Mouse (Mus musculus): ENCODE measurements around the gene Ccdc137. TPM values are rescaled to one million over a fixed set of nuclear protein-coding genes. Genes with fewer than 3 reads are reported as not detected.
"Not testable (repeated sequence)": the region's sequence is repeated elsewhere in the genome, so short reads cannot be mapped to it uniquely, and the experiment has no call there.

The Ccdc137 gene
- 27.1 and 31.3 TPM in 2 replicates for polyA plus RNA-seq (2015; fragmentation: Nextera tagmentation; extraction: Ambion mirVana)

DNA sequence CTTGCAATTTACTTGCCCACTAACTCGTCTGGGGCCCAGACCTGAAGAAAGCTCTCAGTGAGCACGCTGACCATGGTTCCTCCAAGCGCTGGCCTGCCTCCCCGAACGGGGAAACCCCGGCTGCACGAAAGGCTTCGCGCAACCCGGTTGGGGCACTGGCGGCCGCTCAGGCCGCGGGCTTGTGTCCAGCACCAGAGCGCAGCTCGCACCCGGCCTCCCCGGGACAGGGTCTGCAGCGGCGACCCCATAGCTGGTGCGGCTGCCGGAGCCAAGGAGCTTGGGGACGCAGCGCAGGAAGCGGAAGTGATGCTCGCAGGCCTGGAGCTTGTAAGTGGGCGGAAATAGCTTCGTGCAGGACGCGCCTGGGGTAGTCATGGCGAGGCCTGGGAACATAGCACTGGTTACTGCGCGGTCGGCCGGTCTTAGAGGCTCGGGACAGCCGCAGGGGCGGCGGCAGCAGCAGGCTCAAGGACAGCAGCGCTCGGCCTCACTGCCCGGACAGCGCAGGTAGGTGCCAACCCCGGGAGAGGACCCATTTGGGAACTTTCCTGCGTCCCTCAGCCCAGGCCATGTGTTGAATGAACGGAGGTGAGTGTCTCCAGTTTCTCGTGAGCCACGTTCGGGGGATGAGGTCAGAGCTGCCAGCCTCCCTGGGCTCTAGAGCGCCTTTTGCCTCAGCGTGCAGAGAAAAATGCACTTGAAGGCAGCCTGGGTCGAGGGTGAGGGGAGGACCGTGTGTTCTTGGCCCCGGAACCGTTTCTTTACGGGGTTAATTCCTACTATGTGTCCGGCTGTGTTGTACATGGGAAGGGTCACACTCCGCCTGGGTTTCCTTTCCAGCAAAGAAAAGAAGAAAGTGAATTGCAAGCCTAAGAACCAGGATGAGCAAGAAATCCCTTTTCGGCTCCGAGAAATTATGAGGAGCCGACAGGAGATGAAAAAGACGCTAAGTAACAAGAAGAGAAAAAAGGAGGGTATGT, at the start of gene Ccdc137, which contains the start of gene Oxld1:
Gene Ccdc137 (plus strand): TSS at position 344 of the 980 bp plus-strand sequence.
Gene Oxld1 (minus strand): TSS at position 297 of the 980 bp plus-strand sequence.
- peak; percentile 95 for ATAC-seq
- H3K36me3 ChIP-seq (ENCODE audit: control insufficient read depth, insufficient read depth, low read length): no peaks in the 10 kb centered on the region; the same call in 1 of the 2 replicates
- no peaks in the 10 kb centered on the region for H3K27me3 ChIP-seq (replicated peaks; ENCODE audit: control insufficient read depth, insufficient read depth, low read length)
- peak within 1 kb of the TSS; percentile 93 for H3K4me3 ChIP-seq (ENCODE audit: low read length)
- no peaks in the 10 kb centered on the region for H3K9me3 ChIP-seq (ENCODE audit: control insufficient read depth, low read length)
- H3K4me2 ChIP-seq (ENCODE audit: low read depth, low read length): peak within 1 kb of the TSS; percentile 79
- peaks cover 15% of the 10 kb centered on the region for H3K4me1 ChIP-seq (ENCODE audit: control insufficient read depth, insufficient read depth, low read length)
- WGBS: 4% methylated on average over 62 of the region's 62 CpGs
- H3K9ac ChIP-seq (ENCODE audit: low read depth, low read length): peak within 1 kb of the TSS; percentile 99
- H3K27ac ChIP-seq (ENCODE audit: low read length): peak within 1 kb of the TSS; percentile 89

DNA sequence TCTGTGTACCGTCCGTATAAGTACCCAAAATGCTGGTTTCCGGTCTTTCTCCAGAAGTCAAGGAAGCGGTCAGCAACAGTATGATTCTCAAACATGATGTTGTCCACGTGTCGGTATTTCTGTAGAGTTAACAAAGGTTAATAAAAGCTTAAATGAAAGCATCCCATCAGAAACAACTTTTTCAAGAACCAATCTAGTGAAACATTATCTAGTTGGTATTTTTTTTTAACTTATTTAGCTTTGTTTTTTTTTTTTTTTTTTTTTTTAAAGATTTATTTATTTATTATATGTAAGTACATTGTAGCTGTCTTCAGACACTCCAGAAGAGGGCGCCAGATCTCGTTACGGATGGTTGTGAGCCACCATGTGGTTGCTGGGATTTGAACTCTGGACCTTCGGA, 44.3 kb upstream of the Ccdc137 start:
- H3K9ac ChIP-seq (ENCODE audit: low read depth, low read length); H3K9me3 ChIP-seq (ENCODE audit: control insufficient read depth, low read length); H3K27me3 ChIP-seq (replicated peaks; ENCODE audit: control insufficient read depth, insufficient read depth, low read length); H3K27ac ChIP-seq (ENCODE audit: low read length); H3K4me3 ChIP-seq (ENCODE audit: low read length); H3K4me2 ChIP-seq (ENCODE audit: low read depth, low read length); ATAC-seq; H3K4me1 ChIP-seq (ENCODE audit: control insufficient read depth, insufficient read depth, low read length): not testable (repeated sequence)
- 90% methylated on average over 7 of the region's 10 CpGs for WGBS
- peaks cover 12% of the 10 kb centered on the region for H3K36me3 ChIP-seq (ENCODE audit: control insufficient read depth, insufficient read depth, low read length)

GRCm38 (mm10) chr11:120417852-120418251, 40.1 kb upstream of the Ccdc137 start:
- Histone ChIP-seq H3K27me3 (replicated peaks; ENCODE audit: control insufficient read depth, insufficient read depth, low read length) (no peaks in the 10 kb centered on the region), H3K9me3 (ENCODE audit: control insufficient read depth, low read length) (no peaks in the 10 kb centered on the region), H3K27ac (ENCODE audit: low read length) (no peak overlapping the region), H3K9ac (ENCODE audit: low read depth, low read length) (no peak overlapping the region), H3K4me2 (ENCODE audit: low read depth, low read length) (no peak overlapping the region), H3K4me3 (ENCODE audit: low read length) (no peak overlapping the region), H3K4me1 (ENCODE audit: control insufficient read depth, insufficient read depth, low read length) (no peaks in the 10 kb centered on the region), H3K36me3 (ENCODE audit: control insufficient read depth, insufficient read depth, low read length) (peaks cover 20% of the 10 kb centered on the region)
- no peak for ATAC-seq
- 89% methylated on average over 7 of the region's 7 CpGs for WGBS

DNA sequence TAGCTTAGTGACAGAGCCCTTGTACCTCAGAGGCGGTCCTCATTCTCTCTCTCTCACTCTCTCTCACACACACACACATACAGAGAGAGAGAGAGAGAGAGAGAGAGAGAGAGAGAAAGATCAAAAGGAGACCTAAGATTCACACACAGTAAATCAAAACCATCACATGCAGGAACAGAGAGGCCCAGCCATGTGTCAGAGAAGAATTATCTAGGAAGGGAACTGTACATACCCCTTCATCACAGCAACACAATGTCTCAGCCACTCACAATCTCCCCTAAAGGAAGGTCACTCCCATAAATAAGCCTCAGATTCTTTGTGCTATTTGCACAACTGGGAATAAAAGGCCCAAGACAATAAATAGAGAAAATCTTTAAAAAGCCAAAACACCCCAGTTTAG, 39.3 kb upstream of the Ccdc137 start:
- Histone ChIP-seq H3K4me1 (ENCODE audit: control insufficient read depth, insufficient read depth, low read length) (no peaks in the 10 kb centered on the region), H3K4me3 (ENCODE audit: low read length) (no peak overlapping the region), H3K9me3 (ENCODE audit: control insufficient read depth, low read length) (no peaks in the 10 kb centered on the region), H3K9ac (ENCODE audit: low read depth, low read length) (no peak overlapping the region), H3K27me3 (replicated peaks; ENCODE audit: control insufficient read depth, insufficient read depth, low read length) (no peaks in the 10 kb centered on the region), H3K36me3 (ENCODE audit: control insufficient read depth, insufficient read depth, low read length) (peaks cover 17% of the 10 kb centered on the region), H3K4me2 (ENCODE audit: low read depth, low read length) (no peak overlapping the region), H3K27ac (ENCODE audit: low read length) (no peak overlapping the region)
- 95% methylated on average over 1 of the region's 1 CpGs for WGBS
- ATAC-seq: no peak

DNA sequence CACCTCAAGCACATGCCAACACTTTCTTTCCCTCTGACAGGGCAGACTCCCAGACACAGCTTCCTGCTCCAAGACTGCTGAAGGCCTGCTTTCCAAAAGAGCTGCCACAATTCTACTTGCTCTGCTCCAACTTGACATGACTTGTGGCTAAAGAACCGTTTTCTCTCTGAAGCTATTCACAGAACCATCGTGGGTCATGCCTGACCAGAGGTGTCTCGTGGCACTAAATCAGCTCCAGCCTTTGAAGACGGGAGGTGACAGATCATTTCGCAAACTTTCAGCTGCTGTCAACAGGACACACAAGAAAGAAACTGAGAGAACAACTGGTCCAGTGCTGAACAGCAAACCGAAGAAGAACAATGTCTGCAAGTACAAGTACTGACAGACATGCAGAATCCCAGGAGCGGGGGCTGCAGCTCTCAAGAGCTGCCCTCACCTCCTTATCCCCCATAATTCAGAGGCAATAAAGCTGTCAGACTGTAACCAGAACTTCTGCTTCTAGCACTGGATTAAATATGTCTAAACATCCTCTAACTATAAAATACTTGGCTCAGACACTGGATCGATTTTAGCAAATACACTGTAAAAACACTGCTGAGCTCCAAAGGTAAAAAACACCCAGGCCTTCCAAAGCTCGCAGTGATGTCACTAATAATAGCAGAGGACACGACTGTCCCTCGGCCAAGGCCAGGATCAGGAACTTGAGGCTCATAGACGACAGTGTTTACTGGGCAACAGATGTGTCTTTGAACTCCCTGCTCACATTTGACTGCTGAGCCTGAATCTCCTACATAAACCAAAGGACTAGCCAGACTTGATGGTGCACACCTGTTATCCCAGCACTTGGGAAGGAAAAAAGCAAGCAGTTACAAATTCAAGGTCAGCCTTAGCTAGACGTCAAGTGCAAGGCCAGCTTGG, 35.0 kb upstream of the Ccdc137 start:
- H3K9me3 ChIP-seq (ENCODE audit: control insufficient read depth, low read length): no peaks in the 10 kb centered on the region
- H3K27ac ChIP-seq (ENCODE audit: low read length): 0 out of 2 replicates have a peak overlapping the region, but pooled peaks have one; percentile 2
- no peaks in the 10 kb centered on the region for H3K27me3 ChIP-seq (replicated peaks; ENCODE audit: control insufficient read depth, insufficient read depth, low read length)
- 45% methylated on average over 13 of the region's 13 CpGs for WGBS
- no peak overlapping the region for H3K9ac ChIP-seq (ENCODE audit: low read depth, low read length)
- peaks cover 14% of the 10 kb centered on the region for H3K36me3 ChIP-seq (ENCODE audit: control insufficient read depth, insufficient read depth, low read length)
- H3K4me2 ChIP-seq (ENCODE audit: low read depth, low read length): no peak overlapping the region
- H3K4me1 ChIP-seq (ENCODE audit: control insufficient read depth, insufficient read depth, low read length): no peaks in the 10 kb centered on the region
- ATAC-seq: peak; percentile 36; the same call in 1 of the 2 replicates
- H3K4me3 ChIP-seq (ENCODE audit: low read length): no peak overlapping the region

GRCm38 (mm10) chr11:120423569-120424295, 34.2 kb upstream of the Ccdc137 start:
- peaks cover 13% of the 10 kb centered on the region for H3K36me3 ChIP-seq (ENCODE audit: control insufficient read depth, insufficient read depth, low read length)
- no peaks in the 10 kb centered on the region for H3K9me3 ChIP-seq (ENCODE audit: control insufficient read depth, low read length)
- 0 out of 2 replicates have a peak, but pooled peaks have one; percentile 13 for ATAC-seq
- H3K27ac ChIP-seq (ENCODE audit: low read length): 0 out of 2 replicates have a peak overlapping the region, but pooled peaks have one; percentile 2
- no peak overlapping the region for H3K4me2 ChIP-seq (ENCODE audit: low read depth, low read length)
- H3K9ac ChIP-seq (ENCODE audit: low read depth, low read length): no peak overlapping the region
- H3K27me3 ChIP-seq (replicated peaks; ENCODE audit: control insufficient read depth, insufficient read depth, low read length): no peaks in the 10 kb centered on the region
- no peak overlapping the region for H3K4me3 ChIP-seq (ENCODE audit: low read length)
- H3K4me1 ChIP-seq (ENCODE audit: control insufficient read depth, insufficient read depth, low read length): no peaks in the 10 kb centered on the region
- 59% methylated on average over 9 of the region's 9 CpGs for WGBS

DNA sequence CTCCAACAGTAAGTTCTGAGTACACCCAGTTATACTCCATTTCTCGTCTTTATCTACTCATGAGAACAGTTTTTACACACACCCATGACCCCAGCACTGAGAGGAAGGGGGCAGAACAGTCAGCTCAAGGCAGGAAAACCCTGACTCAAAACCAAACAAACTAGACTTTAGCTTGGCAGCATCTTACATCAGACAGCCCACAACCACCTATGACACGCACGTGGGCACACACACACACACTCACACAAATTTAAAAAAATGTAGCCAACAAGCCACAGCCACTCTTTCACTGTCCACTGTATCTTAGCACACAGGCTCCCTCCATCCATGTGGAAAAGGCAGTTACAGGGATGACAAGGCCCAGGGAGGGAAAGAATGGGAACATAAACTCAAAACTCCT, 31.2 kb upstream of the Ccdc137 start:
- H3K4me3 ChIP-seq (ENCODE audit: low read length): no peak overlapping the region
- no peak overlapping the region for H3K4me2 ChIP-seq (ENCODE audit: low read depth, low read length)
- H3K36me3 ChIP-seq (ENCODE audit: control insufficient read depth, insufficient read depth, low read length): peaks cover 8% of the 10 kb centered on the region; the same call in 1 of the 2 replicates
- WGBS: 90% methylated on average over 3 of the region's 3 CpGs
- H3K27me3 ChIP-seq (replicated peaks; ENCODE audit: control insufficient read depth, insufficient read depth, low read length): no peaks in the 10 kb centered on the region
- H3K4me1 ChIP-seq (ENCODE audit: control insufficient read depth, insufficient read depth, low read length): no peaks in the 10 kb centered on the region
- no peak for ATAC-seq
- H3K27ac ChIP-seq (ENCODE audit: low read length): no peak overlapping the region
- H3K9ac ChIP-seq (ENCODE audit: low read depth, low read length): no peak overlapping the region
- H3K9me3 ChIP-seq (ENCODE audit: control insufficient read depth, low read length): no peaks in the 10 kb centered on the region

DNA sequence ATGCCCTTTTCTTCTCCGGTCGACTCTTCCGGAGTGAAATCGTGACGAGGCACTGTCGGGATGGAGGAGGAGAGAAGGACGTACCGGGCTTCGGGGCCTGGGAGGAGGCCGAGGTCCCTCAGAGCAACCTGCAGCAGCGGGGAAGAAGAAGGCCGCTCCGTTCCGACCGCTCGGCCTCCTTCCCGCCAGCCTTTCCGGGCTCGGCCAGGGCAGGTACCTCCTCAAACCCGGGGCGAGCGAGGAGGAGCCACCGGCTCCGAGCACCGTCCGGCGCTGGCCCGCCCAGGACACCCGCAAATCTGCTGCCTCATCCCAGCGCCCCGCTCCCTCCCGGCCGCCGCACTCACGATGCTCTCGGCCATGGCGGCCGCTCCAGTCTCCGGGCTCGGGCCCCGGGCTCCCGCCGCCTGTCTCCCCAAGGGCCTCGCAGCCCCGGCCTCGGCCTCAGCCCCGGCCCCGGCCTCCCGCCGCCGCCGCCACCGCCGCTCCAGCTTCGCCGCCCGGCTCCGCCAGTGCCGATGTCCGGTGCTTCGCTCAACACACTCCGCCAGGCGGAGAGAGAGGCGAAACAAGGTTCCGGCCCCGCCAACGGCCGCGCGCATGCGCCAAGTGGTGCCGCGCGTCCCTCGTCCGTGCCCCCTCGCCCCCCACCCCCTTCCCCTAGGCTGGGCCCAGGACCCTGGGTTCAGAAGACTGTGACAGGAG, 20.6 kb upstream of the Ccdc137 start, which contains the start of gene Nploc4:
Gene Nploc4 (minus strand): TSS at position 557 of the 705 bp plus-strand sequence.
- Histone ChIP-seq H3K4me1 (ENCODE audit: control insufficient read depth, insufficient read depth, low read length) (peaks cover 10% of the 10 kb centered on the region), H3K9me3 (ENCODE audit: control insufficient read depth, low read length) (no peaks in the 10 kb centered on the region), H3K4me2 (ENCODE audit: low read depth, low read length) (peak within 1 kb of the TSS; percentile 82), H3K9ac (ENCODE audit: low read depth, low read length) (peak within 1 kb of the TSS; percentile 96), H3K27ac (ENCODE audit: low read length) (peak within 1 kb of the TSS; percentile 83), H3K36me3 (ENCODE audit: control insufficient read depth, insufficient read depth, low read length) (no peaks in the 10 kb centered on the region), H3K4me3 (ENCODE audit: low read length) (peak within 1 kb of the TSS; percentile 98), H3K27me3 (replicated peaks; ENCODE audit: control insufficient read depth, insufficient read depth, low read length) (no peaks in the 10 kb centered on the region)
- WGBS: 1% methylated on average over 64 of the region's 77 CpGs
- peak; percentile 91 for ATAC-seq

All from intestine, embryonic 16.5 days (tissue).